Mouse (Mus musculus): ENCODE results near the gene Ankdd1b. TPM values are rescaled to one million over a fixed set of nuclear protein-coding genes. Genes with fewer than 3 reads are reported as not detected.

Gene Ankdd1b
- not detected for total RNA-seq (2021)

GRCm38 (mm10) chr13:96470957-96471356 is at the start of gene Ankdd1b:
Gene Ankdd1b (minus strand): TSS chr13:96471198.
- no peak for DNase-seq (ENCODE audit: extremely low spot score in 1 of 2, low spot score in 1 of 2)

DNA sequence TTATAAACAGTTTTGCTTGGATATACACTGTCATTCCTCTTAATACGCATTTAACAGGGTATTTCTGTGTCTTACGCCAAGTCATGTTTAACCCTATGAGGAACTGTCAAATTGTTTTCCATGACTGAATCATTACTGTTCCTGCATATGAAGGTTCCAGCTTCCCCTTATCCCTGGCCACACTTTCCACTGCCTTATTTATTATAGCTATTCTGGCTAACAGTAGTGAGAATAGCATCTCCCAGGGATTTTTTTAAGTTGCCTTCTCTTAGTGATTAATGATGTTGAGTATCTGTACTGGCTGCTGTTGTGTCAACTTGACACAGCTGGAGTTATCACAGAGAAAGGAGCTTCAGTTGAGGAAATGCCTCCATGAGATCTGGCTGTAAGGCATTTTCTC is 46.3 kb upstream of the Ankdd1b start:
- DNase-seq (ENCODE audit: extremely low spot score in 1 of 2, low spot score in 1 of 2): no peak

DNA sequence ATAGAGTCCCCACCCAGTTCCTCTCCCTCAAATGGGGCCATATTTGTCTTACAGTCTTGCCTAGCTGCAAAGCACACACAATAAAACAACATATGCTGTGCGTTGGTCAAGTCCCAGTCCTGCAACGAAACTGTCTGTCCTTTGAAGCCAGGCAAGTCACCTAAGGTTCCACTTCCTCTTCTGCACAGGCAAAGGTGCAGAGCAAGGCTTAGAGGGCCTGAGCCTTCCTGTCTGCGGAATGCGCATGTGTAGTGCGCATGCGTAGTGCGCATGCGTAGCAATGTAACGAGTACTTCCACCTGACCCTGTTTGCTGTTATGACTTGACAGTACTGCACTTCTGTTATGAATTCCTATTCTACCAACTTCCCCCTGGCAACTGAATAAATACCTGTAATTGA is 45.3 kb upstream of the Ankdd1b start:
- no peak for DNase-seq (ENCODE audit: extremely low spot score in 1 of 2, low spot score in 1 of 2)

DNA sequence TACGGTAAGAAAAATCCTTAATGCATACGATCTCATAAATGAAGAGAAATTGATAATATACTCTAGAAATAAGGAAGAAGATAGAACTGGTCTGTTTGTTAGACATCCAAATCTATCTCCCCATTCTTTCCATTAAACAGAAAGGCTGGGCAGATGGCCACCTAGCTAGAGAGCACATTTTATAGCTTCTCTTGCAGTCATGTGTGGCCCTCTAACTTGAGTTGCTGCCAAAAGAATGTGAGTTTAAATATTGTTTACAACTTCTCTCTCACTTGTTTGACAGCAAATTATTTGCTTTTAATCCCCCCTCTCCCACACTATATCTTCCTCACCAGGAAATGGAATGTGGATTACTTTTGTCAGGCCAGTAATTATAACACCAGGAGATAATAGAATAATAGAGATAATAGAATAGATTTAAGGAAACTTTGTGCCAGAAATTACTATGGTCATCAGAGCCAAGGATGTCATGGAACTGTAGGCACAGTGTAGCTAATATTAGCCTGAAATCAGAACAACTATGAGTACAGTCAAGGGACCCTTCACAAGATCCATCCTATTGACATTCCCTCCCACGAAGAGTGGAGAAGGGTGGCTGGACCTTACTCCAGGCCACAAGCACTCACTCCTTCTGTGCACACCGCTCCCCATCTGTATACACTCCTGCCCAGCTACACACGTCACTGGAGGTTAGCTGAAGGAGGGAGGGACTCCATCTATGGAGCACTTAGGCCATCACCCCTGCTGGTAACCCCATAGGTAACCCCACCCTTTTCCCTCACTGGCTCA is 43.4 kb upstream of the Ankdd1b start:
- no peak for DNase-seq (ENCODE audit: extremely low spot score in 1 of 2, low spot score in 1 of 2)

GRCm38 (mm10) chr13:96511893-96512292 is 40.9 kb upstream of the Ankdd1b start:
- no peak for DNase-seq (ENCODE audit: extremely low spot score in 1 of 2, low spot score in 1 of 2)

DNA sequence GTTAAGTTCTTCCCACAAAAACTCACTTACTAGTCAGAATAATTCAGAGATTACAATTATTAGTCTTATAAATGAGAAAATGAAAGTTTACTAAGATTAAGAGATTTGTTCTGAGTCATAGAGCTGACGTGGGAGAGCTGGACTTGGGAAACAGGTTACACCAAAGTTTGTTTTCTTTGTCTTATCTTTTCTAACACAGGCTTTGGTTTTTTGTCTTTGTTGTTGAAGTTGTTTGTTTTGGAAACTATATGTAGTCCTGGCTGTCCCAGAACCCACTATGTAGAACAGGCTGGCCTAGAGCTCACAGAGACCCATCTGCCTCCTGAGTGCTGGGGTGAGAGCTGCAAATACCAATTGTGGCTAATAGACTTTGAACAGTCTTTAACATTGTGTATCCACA is 40.3 kb upstream of the Ankdd1b start:
- DNase-seq (ENCODE audit: extremely low spot score in 1 of 2, low spot score in 1 of 2): no peak

DNA sequence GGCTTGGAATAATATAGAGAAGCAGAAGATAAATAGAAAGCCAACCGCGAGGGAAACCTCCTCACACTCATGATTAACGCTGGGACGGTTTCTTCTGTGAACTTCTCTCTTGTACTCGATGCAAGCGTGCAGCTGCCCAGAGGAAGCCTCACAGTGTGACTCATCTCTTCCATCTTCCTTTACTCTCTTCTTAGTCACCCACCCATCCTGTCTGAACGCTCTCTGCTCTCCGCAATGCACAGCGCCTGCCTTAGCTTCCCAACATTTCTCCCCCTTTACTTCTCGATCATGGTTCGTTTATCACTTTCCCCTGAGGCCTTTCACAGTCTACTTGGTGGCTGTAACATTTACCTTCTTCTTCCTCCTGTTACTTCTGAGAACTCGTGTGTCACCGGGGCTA is 39.6 kb upstream of the Ankdd1b start:
- no peak for DNase-seq (ENCODE audit: extremely low spot score in 1 of 2, low spot score in 1 of 2)

GRCm38 (mm10) chr13:96507541-96507940 is 36.5 kb upstream of the Ankdd1b start:
- DNase-seq (ENCODE audit: extremely low spot score in 1 of 2, low spot score in 1 of 2): no peak

DNA sequence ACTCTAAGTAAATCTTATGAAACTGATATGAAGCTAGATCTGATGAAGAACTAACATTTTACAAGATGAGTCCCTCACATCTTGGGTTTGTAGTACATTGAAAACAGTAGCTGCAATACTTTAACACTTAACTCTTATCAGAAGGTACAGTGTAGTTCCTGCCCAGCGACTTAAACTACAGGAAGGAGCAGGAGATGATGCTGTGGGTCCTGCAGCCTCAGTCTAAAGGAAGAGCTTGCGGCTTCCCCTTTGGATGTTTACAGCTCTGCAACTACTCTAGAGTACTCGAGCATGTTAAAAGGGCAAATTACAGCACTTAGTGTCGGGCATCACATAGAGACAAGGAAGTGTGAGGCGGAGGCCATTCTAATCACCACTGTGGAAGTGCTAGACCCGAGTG is 35.3 kb upstream of the Ankdd1b start:
- no peak for DNase-seq (ENCODE audit: extremely low spot score in 1 of 2, low spot score in 1 of 2)

- no peak for DNase-seq (ENCODE audit: extremely low spot score in 1 of 2, low spot score in 1 of 2)
Observed at GRCm38 (mm10) chr13:96505661-96506060, 34.7 kb upstream of the Ankdd1b start.

- DNase-seq (ENCODE audit: extremely low spot score in 1 of 2, low spot score in 1 of 2): no peak
Observed at GRCm38 (mm10) chr13:96499891-96500290, 28.9 kb upstream of the Ankdd1b start.

DNA sequence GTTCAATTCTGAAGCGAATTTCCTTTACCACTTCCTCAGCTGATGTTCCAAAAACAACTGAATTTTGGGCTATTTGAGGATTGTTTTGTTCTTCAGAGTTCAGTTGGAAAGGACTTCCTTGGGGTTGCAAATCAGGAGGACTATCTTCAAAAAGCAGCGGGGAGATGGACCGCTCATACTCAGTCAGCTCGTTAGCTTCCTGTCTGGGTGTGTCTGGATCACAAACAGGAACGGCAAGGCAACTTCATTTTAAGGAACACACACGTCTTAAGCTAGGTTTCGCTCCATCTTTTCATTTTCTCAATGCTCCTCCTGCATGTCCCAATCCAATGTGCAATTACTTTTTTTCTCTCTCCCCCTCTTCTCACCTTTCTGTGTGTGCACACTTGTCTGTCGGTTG is 25.6 kb upstream of the Ankdd1b start:
- no peak for DNase-seq (ENCODE audit: extremely low spot score in 1 of 2, low spot score in 1 of 2)

- no peak for DNase-seq (ENCODE audit: extremely low spot score in 1 of 2, low spot score in 1 of 2)
Observed at GRCm38 (mm10) chr13:96490433-96490832, 19.4 kb upstream of the Ankdd1b start, which contains the start of gene Gm17622. Gene Gm17622 (plus strand): TSS chr13:96490733.

GRCm38 (mm10) chr13:96487968-96488367 is 17.0 kb upstream of the Ankdd1b start:
- DNase-seq (ENCODE audit: extremely low spot score in 1 of 2, low spot score in 1 of 2): no peak

GRCm38 (mm10) chr13:96487230-96487629 is 16.2 kb upstream of the Ankdd1b start:
- DNase-seq (ENCODE audit: extremely low spot score in 1 of 2, low spot score in 1 of 2): no peak

DNA sequence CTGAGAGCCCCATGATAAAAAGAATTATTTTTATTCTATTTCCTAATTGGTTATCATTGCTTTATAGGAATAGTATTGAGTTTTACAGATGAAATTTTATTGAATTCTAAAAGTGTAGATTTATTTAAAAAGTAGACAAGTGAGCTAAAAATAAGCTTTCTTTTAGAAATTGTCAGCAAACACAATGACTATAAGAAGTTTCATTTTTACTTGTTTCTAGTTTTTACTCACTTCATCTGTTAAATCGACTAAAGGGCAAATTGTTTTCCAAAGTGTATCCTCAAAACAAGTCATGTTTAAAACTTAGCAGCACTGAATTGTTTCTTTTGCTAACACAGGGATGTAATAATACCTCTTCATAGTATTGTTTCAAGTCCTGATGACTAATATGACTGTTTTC is 8.0 kb upstream of the Ankdd1b start:
- no peak for DNase-seq (ENCODE audit: extremely low spot score in 1 of 2, low spot score in 1 of 2)

DNA sequence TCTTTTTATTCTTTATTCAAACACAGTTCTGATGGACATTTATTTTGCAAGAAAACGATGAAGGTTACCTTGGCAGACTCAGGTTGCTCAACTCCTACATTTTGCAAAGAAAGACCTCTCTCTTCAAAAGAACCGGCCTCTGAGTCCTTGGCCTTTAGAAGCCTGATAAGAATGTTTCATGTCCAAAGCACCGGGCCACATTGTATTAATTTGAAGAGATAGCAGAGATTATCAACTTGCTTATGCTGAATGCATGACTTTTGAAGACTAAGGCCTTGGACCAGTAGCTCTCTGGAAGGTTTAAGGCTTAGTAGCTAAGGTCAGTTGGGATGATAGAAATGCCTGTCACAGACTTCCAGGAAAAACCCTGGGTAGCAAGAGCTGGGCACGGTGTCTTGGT is 6.2 kb upstream of the Ankdd1b start:
- DNase-seq (ENCODE audit: extremely low spot score in 1 of 2, low spot score in 1 of 2): no peak

DNA sequence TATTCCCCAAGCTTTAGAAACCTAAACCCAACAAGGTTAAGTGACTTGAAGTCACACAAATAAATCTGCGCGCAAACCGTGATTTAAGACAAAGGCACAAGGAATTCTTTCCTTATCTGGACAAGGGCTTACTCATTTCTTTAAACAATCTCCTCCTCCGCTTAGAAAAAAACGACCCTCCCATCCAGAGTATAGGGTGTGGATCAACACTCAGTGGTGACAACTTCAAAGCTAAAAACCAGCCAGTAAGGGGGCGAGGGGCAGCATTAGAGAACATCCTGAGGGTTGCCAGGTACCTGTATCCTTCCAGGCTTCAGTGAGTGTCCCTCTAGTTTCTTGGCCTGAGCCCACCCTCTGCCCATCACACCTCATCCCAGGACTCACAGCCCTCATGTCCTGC is 442 bp downstream of the Ankdd1b start:
- DNase-seq (ENCODE audit: extremely low spot score in 1 of 2, low spot score in 1 of 2): no peak

DNA sequence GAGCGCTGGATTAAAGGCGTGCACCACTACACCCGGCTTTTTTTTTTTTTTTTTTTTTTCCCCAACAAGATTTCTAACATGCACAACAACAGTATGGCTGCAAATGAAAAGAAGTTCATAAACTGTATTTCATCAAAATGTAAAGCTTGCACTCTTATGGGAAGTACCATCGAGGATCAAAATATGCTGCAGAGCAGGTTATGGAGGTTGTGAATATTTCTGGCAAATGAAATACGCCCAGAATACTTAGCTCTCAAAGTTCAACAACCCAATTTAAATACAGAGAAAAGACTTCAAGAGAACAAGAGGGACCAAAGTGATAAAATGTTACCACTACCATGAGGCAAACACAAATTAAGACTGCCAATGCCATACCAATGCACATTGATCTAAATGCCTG is 2.3 kb downstream of the Ankdd1b start:
- no peak for DNase-seq (ENCODE audit: extremely low spot score in 1 of 2, low spot score in 1 of 2)

- DNase-seq (ENCODE audit: extremely low spot score in 1 of 2, low spot score in 1 of 2): no peak
Observed at GRCm38 (mm10) chr13:96465315-96465714, 5.7 kb downstream of the Ankdd1b start.

DNA sequence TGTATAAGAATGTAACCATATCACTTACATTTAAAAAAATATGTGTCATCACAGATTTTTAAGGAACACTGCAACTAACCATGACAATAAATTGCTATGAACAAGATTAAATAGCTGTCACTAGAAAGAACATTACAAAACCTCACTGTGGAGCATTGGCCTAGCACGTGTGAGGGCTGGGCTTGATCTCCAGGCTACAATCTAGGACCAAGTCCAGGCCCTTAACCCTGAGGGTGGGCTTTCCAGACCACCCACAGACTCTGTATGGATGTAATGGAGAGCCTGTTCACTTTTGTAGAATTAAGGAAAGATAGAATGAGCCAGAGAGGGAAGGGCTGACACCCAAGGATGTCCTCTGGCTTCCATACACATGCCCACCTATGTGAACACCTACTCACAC is 8.4 kb downstream of the Ankdd1b start:
- DNase-seq (ENCODE audit: extremely low spot score in 1 of 2, low spot score in 1 of 2): no peak

DNA sequence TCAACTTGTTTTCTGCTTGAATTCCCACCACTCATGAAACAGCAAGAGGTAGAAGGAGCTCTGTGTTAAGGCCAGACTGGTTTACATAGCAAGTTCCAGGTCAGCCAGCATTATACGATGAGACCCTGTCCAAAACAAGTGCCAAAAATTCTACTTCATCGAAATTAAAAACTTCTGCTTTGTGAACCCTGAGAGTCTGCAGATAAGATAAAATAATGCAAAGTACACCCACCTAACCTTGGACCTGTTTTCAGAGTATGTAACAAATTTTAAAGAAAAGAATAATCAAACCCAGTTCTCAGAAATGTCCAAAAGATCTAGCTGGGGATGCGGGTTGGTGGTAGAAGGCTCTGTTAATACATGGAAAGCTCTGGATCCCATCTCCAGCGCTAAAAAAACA is 12.4 kb downstream of the Ankdd1b start:
- DNase-seq (ENCODE audit: extremely low spot score in 1 of 2, low spot score in 1 of 2): no peak

DNA sequence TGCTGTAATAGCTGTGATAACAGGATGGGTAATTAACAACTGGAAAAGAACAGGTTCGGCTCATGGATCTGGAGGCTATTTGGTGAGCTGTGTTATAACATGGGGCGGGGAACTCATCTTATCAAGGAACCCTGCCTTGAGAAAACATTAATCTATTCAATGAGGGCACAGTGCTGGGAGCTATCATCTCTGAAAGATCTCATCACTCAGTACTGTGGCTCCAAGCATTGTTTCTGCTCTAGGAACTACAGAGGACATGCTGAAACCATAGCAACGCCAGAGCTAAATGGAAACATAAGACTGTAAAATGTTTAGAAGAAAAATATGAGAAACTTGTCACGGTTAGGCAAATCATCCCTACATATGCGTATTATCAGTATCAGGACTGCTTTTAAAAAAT is 13.0 kb downstream of the Ankdd1b start:
- no peak for DNase-seq (ENCODE audit: extremely low spot score in 1 of 2, low spot score in 1 of 2)
